Mouse (Mus musculus) lung, embryonic 16.5 days (tissue): ENCODE measurements around the gene P2rx7. TPM values are rescaled to one million over a fixed set of nuclear protein-coding genes. Genes with fewer than 3 reads are reported as not detected.

Experiments used
- microRNA-seq: library from miRNA; unstranded; fragments of <30 nt; microRNA quantifications from one replicate; pipeline ENCODE4, GENCODE M21; 2016
- polyA plus RNA-seq: library from polyadenylated mRNA; unstranded; fragments of >200 nt; fragmentation: Nextera tagmentation; extraction: Ambion mirVana; gene quantifications from 2 replicates; pipeline ENCODE4 v1.2.1, GENCODE M21; 2015

The P2rx7 gene
- polyA plus RNA-seq, 1 experiment from 2014 or later: 4.2 TPM

Small RNAs within 50 kb of the gene (microRNA-seq; reads per million reads assigned to microRNA genes)
- not detected for gene Mir8115

Other genes with a start within 250 kb of the P2rx7 start
- 42.8 and 44.0 TPM in 2 replicates for gene Anapc7, start 222.2 kb upstream of the P2rx7 start, polyA plus RNA-seq
- 28.8 TPM in 2 replicates for gene Atp2a2, start 141.7 kb upstream of the P2rx7 start, polyA plus RNA-seq
- 41.3 and 46.0 TPM in 2 replicates for gene Ift81, start 29.4 kb upstream of the P2rx7 start, polyA plus RNA-seq
- 19.6 and 22.7 TPM in 2 replicates for gene P2rx4, start 63.6 kb downstream of the P2rx7 start, polyA plus RNA-seq
- 30.2 and 33.1 TPM in 2 replicates for gene Camkk2, start 135.5 kb downstream of the P2rx7 start, polyA plus RNA-seq
- 400 and 403 TPM in 2 replicates for gene Anapc5, start 177.4 kb downstream of the P2rx7 start, polyA plus RNA-seq
- gene Rnf34, start 206.1 kb downstream of the P2rx7 start, polyA plus RNA-seq: 29.1 and 33.6 TPM in 2 replicates